Mouse (Mus musculus) kidney, postnatal 0 days (tissue): ENCODE results near the gene Phf7. TPM values are rescaled to one million over a fixed set of nuclear protein-coding genes. Genes with fewer than 3 reads are reported as not detected.

ENCODE experiments used
- ATAC-seq: fragments of 200-750 bp; cut with Nextera tagmentation; replicated peaks from 2 replicates; pipeline ENCODE4 v1.8.0; 2017; ENCODE audit warnings: low read depth, moderate number of reproducible peaks, moderate TSS enrichment, moderate library complexity; ENCODE audit not compliant: low FRiP score
- DNase-seq: peaks from one replicate; pipeline ENCODE4 v3.0.0-alpha.2; 2016; ENCODE audit warnings: low spot score
- H3K27ac ChIP-seq: fragments of 300-500 bp; sonication (generic); 2 replicates; pipeline ENCODE4 v1.5.1; 2014; ENCODE audit warnings: mild to moderate bottlenecking
- H3K27me3 ChIP-seq: fragments of 300-500 bp; sonication (generic); 2 replicates; pipeline ENCODE4 v1.6.1; 2014; ENCODE audit warnings: low read length, mixed read lengths; ENCODE audit not compliant: insufficient read depth
- H3K36me3 ChIP-seq: fragments of 300-500 bp; sonication (generic); 2 replicates; pipeline ENCODE4 v1.6.1; 2014; ENCODE audit warnings: low read length, mixed read lengths; ENCODE audit not compliant: insufficient read depth
- H3K4me1 ChIP-seq: fragments of 300-500 bp; sonication (generic); replicated peaks from 2 replicates; pipeline ENCODE4 v1.6.1; 2014; ENCODE audit warnings: antibody characterized with exemption, low read length, mixed read lengths; ENCODE audit not compliant: insufficient read depth
- H3K4me2 ChIP-seq: fragments of 300-500 bp; sonication (generic); 2 replicates; pipeline ENCODE4 v1.6.1; 2014; ENCODE audit warnings: mild to moderate bottlenecking, low read length, moderate library complexity, mixed read lengths
- H3K4me3 ChIP-seq: fragments of 300-500 bp; sonication (generic); replicated peaks from 2 replicates; pipeline ENCODE4 v1.5.1; 2014; ENCODE audit warnings: low read depth, low read length
- H3K9ac ChIP-seq: fragments of 300-500 bp; sonication (generic); 2 replicates; pipeline ENCODE4 v1.6.1; 2014; ENCODE audit warnings: low read depth, low read length
- H3K9me3 ChIP-seq: fragments of 300-500 bp; sonication (generic); replicated peaks from 2 replicates; pipeline ENCODE4 v1.6.1; 2016; ENCODE audit warnings: low read length, inconsistent platforms, mixed read lengths
- CTCF ChIP-seq: IDR thresholded peaks from 2 replicates; pipeline ENCODE4 v1.5.1; 2016; ENCODE audit warnings: antibody characterized with exemption, low read depth, mild to moderate bottlenecking, moderate library complexity
- WGBS: fragments of 180-500 bp; shearing (Covaris S2); extraction: QIAGEN DNeasy Blood & Tissue Kit; methylation state at CpG from one replicate; pipeline ENCODE4 v1.1.7; 2014; 5-methylcytosine and 5-hydroxymethylcytosine counted together
- polyA plus RNA-seq: library from polyadenylated mRNA; unstranded; fragments of >200 nt; fragmentation: Nextera tagmentation; extraction: Ambion mirVana; gene quantifications from 2 replicates; pipeline ENCODE4 v1.2.1, GENCODE M21; 2015

Phf7 gene
- polyA plus RNA-seq, 1 experiment from 2014 or later: 18.1 TPM

DNA sequence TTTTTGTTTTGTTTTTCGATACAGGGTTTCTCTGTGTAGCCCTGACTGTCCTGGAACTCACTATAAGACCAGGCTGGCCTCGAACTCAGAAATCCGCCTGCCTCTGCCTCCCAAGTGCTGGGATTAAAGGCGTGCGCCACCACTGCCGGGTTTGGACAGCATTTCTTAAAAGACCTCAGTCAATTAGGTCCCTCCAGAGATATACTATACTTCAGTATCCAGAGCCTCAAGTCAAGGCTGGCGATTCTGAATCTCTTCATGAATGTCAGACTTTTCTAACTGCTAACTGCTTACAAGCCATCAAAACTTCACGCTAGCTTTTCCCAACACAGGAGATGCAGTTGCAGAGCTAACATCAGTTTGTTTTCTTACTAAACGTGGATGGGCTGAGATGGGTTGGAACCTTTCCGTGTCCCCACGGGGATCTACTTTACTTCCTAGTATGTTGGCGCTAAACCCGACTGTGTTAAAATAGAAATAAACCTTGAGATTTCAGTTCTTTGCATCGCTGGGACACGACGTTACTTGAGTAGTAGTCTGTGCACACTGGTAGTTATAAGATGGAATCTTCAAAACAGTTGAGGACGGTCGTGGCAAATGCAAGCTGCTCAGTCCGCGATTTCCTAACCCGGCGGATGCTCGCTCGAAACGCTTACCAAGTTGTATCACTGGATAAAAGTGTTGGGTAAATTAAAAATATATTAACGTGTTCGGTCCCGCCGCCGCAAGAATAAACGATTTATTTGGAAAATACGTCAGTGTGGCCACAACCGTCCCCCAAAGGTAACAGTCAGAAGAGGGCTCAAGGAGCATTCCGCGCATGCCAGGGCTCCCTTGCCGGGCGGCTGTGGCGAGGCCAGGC, 664 bp downstream of the Phf7 start:
- Histone ChIP-seq H3K4me2 (peak overlapping the region; percentile 73), H3K4me3 (peak overlapping the region; percentile 99), H3K9ac (peak overlapping the region; percentile 99), H3K9me3 (no peaks in the 10 kb centered on the region), H3K27me3 (no peaks in the 10 kb centered on the region), H3K27ac (peak overlapping the region; percentile 90), H3K4me1 (0 out of 2 replicates have a peak, but pooled peaks cover 3% of the 10 kb centered on the region), H3K36me3 (peaks cover 27% of the 10 kb centered on the region)
- ATAC-seq: no peak
- TF ChIP-seq CTCF: no peak
- WGBS: 16% methylated on average over 38 of the region's 38 CpGs
- peak; percentile 84 for DNase-seq

DNA sequence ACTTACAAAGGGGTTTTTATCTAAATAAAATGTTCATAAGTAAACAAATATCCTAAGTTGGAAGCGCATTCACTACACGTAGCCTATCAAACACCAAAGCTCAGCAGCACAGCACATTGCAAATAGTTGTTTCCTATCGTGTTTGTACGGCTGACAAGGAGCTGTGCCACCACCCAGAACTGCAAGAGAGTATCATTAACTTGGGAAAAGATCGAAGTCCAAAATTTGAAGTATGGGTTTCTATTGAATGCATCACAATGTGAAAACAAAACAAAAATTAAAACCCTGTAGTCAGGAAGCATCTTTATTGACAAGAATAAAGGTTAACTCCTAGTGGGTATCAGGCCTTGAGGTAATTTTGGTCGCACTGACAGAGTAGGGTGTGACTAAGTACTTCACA, 2.7 kb downstream of the Phf7 start:
- Histone ChIP-seq H3K4me2 (no peak overlapping the region), H3K4me1 (0 out of 2 replicates have a peak, but pooled peaks cover 3% of the 10 kb centered on the region), H3K27me3 (no peaks in the 10 kb centered on the region), H3K9ac (no peak overlapping the region), H3K9me3 (no peaks in the 10 kb centered on the region), H3K27ac (no peak overlapping the region), H3K4me3 (no peak overlapping the region), H3K36me3 (peaks cover 7% of the 10 kb centered on the region; the same call in 1 of the 2 replicates)
- TF ChIP-seq CTCF: no peak
- DNase-seq (no peak), ATAC-seq (no peak)
- WGBS: 91% methylated on average over 6 of the region's 6 CpGs

DNA sequence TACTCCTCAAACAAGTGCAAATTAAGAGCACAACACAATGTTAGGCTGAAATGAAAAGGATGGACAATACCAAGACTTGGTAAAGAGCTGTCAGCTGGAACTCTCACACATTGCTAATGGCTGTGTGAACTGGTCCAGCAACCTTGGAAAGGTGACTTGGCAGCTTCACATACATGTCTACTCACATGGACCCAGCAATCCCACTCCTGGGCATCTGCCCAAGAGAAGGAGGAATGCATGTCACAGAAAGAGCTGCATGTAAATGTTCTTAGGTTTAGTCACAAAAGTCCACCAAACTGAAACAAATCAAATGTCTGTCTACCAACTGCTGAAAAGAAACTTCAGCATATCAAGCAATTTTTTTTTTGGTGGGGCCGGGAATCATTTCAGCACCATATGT, 5.2 kb downstream of the Phf7 start:
- Histone ChIP-seq H3K9ac (no peak overlapping the region), H3K4me1 (no peaks in the 10 kb centered on the region), H3K4me2 (no peak overlapping the region), H3K9me3 (no peaks in the 10 kb centered on the region), H3K27ac (no peak overlapping the region), H3K36me3 (no peaks in the 10 kb centered on the region), H3K27me3 (no peaks in the 10 kb centered on the region), H3K4me3 (no peak overlapping the region)
- DNase-seq (no peak), ATAC-seq (no peak)
- WGBS: 71% methylated on average over 1 of the region's 1 CpGs
- no peak for TF ChIP-seq CTCF

DNA sequence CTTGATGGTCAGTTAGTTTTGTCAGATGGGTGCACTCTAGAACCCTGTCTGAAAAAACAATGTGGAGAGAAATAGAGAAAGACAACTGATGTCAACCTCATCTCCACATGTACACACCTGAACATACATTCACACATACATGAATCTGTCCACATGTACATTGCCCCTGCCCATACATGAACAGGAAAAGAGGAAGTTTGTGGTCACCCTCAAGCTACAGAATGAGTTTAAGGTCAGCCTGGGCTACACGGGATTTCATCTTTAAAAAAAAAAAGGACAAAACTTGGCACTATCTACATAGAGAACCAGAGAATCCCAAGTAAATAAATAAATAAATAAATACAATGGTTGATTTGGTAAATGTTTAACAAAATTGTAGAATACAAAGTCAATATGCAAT, 6.3 kb downstream of the Phf7 start:
- H3K36me3 ChIP-seq: no peaks in the 10 kb centered on the region
- TF ChIP-seq CTCF: no peak
- no peak overlapping the region for H3K9ac ChIP-seq
- WGBS: 88% methylated on average over 1 of the region's 1 CpGs
- H3K9me3 ChIP-seq: no peaks in the 10 kb centered on the region
- H3K4me2 ChIP-seq: no peak overlapping the region
- H3K4me3 ChIP-seq: no peak overlapping the region
- DNase-seq (no peak), ATAC-seq (no peak)
- H3K4me1 ChIP-seq: no peaks in the 10 kb centered on the region
- no peaks in the 10 kb centered on the region for H3K27me3 ChIP-seq
- no peak overlapping the region for H3K27ac ChIP-seq

DNA sequence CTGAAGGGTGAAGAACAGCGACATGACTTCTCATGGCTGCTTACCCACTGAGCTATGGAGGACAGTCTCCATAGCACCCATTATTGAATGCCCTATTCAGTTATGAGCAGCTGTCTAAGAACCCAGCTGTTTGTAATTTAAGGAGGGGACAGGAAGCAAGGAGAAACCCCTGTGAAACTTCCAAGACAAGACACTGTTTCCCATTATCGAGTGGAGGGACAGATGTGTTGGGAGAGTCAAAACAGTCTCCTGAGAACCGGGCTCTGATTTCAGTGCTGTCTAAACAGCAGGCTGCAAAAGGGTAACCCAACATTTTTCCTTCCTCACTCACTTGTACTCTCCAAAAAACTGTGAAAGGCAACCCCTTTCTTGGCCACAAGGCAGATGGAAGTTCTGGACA, 10.6 kb downstream of the Phf7 start:
- no peak for TF ChIP-seq CTCF
- no peak overlapping the region for H3K4me3 ChIP-seq
- H3K27me3 ChIP-seq: no peaks in the 10 kb centered on the region
- no peak overlapping the region for H3K4me2 ChIP-seq
- peaks cover 7% of the 10 kb centered on the region; the same call in 1 of the 2 replicates for H3K36me3 ChIP-seq
- no peaks in the 10 kb centered on the region for H3K4me1 ChIP-seq
- H3K9me3 ChIP-seq: no peaks in the 10 kb centered on the region
- no peak for ATAC-seq
- 44% methylated on average over 3 of the region's 3 CpGs for WGBS
- H3K27ac ChIP-seq: no peak overlapping the region
- H3K9ac ChIP-seq: no peak overlapping the region
- no peak for DNase-seq

DNA sequence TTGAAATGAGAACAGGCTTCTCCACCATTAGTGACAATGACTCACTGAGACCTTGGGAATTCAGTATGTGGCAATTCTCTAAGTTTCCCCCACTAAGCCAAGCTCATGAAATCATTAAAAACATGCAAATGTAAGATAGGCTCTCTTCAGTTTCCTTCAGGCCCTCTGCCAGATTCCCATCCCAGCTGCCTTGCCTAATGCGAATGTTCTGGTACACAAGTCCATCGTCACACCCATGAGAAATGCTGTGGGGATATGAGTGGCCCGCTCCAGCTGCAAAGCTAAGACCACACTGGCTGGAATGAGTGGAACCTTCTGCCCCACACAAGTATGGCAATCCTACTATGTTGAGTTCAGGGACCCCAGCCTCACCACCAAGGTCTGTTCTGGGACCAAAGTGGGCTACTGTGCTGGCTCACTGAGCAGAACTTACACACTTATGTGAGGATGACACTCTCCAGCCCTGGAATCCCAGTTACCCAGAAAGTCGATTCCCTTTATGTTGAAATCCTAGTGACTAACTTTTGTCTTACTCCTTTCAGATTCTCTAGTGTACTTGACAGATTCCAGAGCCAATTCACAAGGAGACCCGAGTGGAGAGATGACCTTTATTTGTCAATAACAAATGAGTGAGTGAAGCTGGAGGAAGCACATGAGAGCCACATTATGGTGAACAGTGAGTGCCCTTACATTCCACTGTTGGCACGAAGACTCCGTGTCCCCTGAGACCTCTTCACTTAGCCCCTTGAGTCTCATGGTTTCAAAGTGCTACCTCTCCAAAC, 13.8 kb downstream of the Phf7 start:
- no peaks in the 10 kb centered on the region for H3K27me3 ChIP-seq
- ATAC-seq (no peak), DNase-seq (no peak)
- WGBS: 81% methylated on average over 7 of the region's 7 CpGs
- H3K4me3 ChIP-seq: no peak overlapping the region
- peaks cover 7% of the 10 kb centered on the region; the same call in 1 of the 2 replicates for H3K36me3 ChIP-seq
- no peak overlapping the region for H3K4me2 ChIP-seq
- H3K9ac ChIP-seq: no peak overlapping the region
- TF ChIP-seq CTCF: no peak
- H3K27ac ChIP-seq: no peak overlapping the region
- no peaks in the 10 kb centered on the region; the same call in 1 of the 2 replicates for H3K4me1 ChIP-seq
- no peaks in the 10 kb centered on the region for H3K9me3 ChIP-seq
